Mouse (Mus musculus): ENCODE data around the gene Cmtm6. TPM values are rescaled to one million over a fixed set of nuclear protein-coding genes. Genes with fewer than 3 reads are reported as not detected.

Cmtm6 gene
- total RNA-seq, 2 experiments from 2014 or later: 34.5 to 37.8 TPM

DNA sequence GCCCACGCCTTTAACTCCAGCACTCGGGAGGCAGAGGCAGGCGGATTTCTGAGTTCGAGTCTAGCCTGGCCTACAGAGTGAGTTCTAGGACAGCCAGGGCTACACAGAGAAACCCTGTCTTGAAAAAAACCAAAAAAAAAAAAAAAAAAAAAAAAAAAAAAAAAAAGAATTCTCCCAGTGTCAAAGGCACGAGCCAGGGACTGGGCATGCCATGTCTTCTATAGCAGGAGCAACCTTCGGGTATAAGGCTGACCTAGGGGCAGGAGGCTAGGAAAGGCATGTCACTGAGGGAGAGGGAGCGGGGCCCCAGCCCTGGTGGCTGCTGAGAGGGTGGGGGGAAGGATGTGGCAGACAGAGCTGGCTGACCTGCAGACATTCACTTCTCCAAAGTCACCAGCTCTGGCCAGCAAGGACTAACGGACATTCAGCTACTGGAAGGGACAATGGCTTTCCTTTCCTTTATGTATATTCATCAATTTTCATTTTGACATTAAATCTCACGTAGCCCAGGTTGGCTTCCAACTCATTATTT, 62.9 kb downstream of the Cmtm6 start:
- intact Hi-C loops (cut with DNase I): loop anchor here (10.0 kb wide), 1 partner anchor 471 kb away; no protein-coding TSS in a partner anchor
- no peak for DNase-seq

GRCm38 (mm10) chr9:114794491-114794890, 63.6 kb downstream of the Cmtm6 start:
- intact Hi-C loops (cut with DNase I): loop anchor here (10.0 kb wide), 1 partner anchor 470 kb away; no protein-coding TSS in a partner anchor
- DNase-seq: no peak

DNA sequence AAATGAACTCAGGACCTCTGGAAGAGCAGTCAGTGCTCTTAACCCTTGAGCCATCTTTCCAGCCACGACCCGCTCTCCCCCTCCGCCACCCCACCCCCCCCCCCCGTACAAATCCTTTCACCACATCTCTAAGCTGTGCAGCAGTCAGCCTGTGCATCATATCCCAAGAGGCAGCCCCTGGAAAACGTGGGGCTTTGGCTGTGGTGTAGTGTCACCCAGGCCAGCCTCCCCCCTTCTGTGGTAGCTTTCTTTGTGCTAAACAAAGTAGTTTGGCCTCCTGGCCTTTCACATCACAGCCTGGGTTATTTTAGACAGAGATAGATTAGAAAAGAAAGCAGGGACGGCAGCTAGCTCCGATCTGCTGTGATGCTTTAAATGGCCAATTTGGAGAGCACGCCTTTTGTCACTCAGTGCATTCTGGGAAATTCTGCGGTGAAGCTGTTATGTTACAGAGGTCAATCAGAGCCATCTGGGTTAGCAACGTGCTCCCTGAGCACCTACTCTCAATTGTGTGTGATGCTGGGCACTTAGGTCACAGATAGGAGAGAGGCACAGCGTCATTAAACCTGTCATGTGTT, 65.6 kb downstream of the Cmtm6 start:
- intact Hi-C loops (cut with DNase I): loop anchor here (1.0 to 10.0 kb wide), 7 partner anchors 44 to 911 kb away; partner anchors contain the start of gene Cmtm8
- no peak for DNase-seq

GRCm38 (mm10) chr9:114797329-114798004, 66.6 kb downstream of the Cmtm6 start:
- intact Hi-C loops (cut with DNase I): loop anchor here (1.0 to 10.0 kb wide), 7 partner anchors 45 to 910 kb away; partner anchors contain the start of gene Cmtm8
- DNase-seq: peak; percentile 92 to 96

DNA sequence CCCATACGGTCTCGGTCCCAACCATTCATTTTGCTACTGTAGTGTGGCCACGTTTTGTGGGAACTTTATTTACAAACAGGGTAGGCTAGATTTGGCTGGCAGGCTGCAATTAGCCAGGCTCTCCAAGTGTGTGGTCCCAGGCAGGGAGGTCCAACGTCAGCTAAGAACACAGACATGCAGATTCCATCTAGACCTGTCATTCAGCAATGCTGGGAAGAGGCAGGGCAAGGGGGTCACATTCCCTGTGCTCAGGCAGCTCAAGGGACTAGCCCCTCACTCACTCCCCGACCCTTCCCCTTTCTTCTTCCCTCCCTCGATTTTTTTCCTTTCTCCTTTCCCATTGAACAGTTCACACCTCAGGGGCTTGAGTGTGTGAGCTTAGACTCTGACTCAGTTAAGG, 67.9 kb downstream of the Cmtm6 start:
- intact Hi-C loops (cut with DNase I): loop anchor here (5.0 to 10.0 kb wide), 3 partner anchors 47 to 908 kb away; no protein-coding TSS in a partner anchor
- no peak for DNase-seq

Other genes starting within 250 kb of the Cmtm6 start
- gene Ccr4, start 226.2 kb upstream of the Cmtm6 start, total RNA-seq (2021): under 1 TPM in 1 of 2 experiments, not detected in 1; 0.10 TPM
- not detected for gene C130032M10Rik, start 215.4 kb upstream of the Cmtm6 start, total RNA-seq (2021)
- gene Trim71, start 166.7 kb upstream of the Cmtm6 start, total RNA-seq (2021): not detected
- gene Cnot10, start 90.9 kb upstream of the Cmtm6 start, total RNA-seq (2021): 10 to 100 TPM; 27.4 to 28.2 TPM
- 10 to 100 TPM; 84.8 to 91.7 TPM for gene Dync1li1, start 42.3 kb upstream of the Cmtm6 start, total RNA-seq (2021)
- gene Cmtm7, start 50.7 kb downstream of the Cmtm6 start, total RNA-seq (2021): 10 to 100 TPM; 25.7 to 26.9 TPM
- gene Cmtm8, start 113.0 kb downstream of the Cmtm6 start, total RNA-seq (2021): 10 to 100 TPM; 13.1 to 13.6 TPM
- 10 to 100 TPM; 40.0 to 40.9 TPM for gene Gpd1l, start 202.9 kb downstream of the Cmtm6 start, total RNA-seq (2021)
- 1 to 10 TPM; 4.6 TPM for gene Osbpl10, start 247.5 kb downstream of the Cmtm6 start, total RNA-seq (2021)

Measured in heart, postnatal 10 days (tissue).